Mouse (Mus musculus) gastrocnemius, adult 8-10 months (tissue): ENCODE measurements around the gene Smyd3. TPM values are rescaled to one million over a fixed set of nuclear protein-coding genes. Genes with fewer than 3 reads are reported as not detected.
"Not testable (repeated sequence)": the region's sequence is repeated elsewhere in the genome, so short reads cannot be mapped to it uniquely, and the experiment has no call there.

Source experiments
- DNase-seq, 2 experiments: peaks; one replicate each; pipeline ENCODE4 v3.0.0; 2022; ENCODE audit warnings: low spot score in 2 of 2
- total RNA-seq, 4 experiments: library from RNA; stranded (reverse); gene quantifications; 2 replicates each; pipeline ENCODE4 v1.2.4; 2022

The Smyd3 gene
- total RNA-seq, 4 experiments from 2014 or later, result 5.3 to 7.3 (median 6.5) TPM

- no peak for DNase-seq
Observed at GRCm38 (mm10) chr1:179176861-179177658, 340.8 kb downstream of the Smyd3 start.

GRCm38 (mm10) chr1:179174241-179174640, 343.6 kb downstream of the Smyd3 start:
- no peak for DNase-seq

- DNase-seq, result no peak
Observed at GRCm38 (mm10) chr1:179170555-179170954, 347.3 kb downstream of the Smyd3 start.

DNA sequence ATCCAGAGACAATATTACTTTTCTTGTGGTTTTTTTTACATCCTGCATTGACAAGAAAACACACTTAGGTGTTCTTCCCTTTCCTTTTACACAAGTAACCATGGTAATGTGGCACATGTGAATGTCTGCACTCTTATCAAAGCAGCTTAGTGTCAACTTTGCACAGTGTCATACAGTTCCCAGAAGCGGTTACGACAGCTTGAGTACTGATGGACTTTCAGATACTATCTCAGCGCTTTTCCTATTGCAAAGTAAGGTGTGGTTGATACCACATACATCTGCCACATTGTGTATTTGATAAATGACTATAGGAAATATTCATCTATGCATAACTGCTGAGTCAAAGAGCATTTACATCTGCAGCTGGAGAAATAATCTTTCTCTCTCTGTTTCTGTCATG, 348.1 kb downstream of the Smyd3 start:
- no peak for DNase-seq

DNA sequence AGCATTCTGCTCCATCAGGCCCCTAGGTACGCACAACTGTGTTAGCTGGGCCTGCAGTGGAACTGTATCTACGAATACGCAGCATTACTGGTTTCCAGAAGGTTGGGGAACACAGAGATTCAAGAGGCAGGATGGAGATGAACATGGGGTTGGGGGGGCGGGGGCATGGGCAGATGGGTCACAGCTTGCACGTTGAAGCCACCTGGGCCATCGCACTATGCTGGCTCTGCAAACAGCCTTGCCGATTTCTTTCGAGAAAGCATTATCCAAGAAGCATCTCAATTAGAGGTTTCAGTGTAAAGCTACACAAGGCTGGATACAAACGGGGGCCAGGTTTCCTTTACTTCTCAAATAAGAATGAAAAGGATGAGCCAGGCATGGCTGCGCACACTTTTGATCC, 348.7 kb downstream of the Smyd3 start:
- no peak for DNase-seq

DNA sequence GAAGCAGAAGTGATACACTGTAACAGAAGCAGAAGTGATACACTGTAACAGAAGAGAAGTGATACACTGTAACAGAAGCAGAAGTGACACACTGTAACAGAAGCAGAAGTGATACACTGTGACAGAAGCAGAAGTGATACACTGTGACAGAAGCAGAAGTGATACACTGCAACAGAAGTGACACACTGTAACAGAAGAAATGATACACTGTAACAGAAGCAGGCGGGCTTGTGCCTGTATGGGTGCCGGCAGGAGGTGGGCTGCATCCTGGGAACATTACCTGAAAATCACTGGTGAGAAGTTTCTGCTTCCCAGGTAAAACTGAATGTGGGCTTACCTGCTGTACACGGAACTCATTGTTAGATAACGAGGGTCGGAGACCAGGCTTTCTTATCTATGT, 353.6 kb downstream of the Smyd3 start:
- not testable (repeated sequence) for DNase-seq

DNA sequence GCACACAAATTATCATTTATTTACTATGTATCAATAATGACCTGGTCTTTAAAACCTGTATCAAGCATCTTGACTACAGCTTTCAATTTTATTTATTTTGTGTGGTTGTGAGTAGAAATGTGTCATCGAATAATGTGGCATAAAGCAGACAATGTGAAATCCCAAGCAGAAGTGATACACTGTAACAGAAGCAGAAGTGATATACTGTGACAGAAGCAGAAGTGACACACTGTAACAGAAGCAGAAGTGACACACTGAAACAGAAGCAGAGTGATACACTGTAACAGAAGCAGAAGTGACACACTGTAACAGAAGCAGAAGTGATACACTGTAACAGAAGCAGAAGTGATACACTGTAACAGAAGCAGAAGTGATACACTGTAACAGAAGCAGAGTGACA, 355.1 kb downstream of the Smyd3 start:
- not testable (repeated sequence) for DNase-seq

DNA sequence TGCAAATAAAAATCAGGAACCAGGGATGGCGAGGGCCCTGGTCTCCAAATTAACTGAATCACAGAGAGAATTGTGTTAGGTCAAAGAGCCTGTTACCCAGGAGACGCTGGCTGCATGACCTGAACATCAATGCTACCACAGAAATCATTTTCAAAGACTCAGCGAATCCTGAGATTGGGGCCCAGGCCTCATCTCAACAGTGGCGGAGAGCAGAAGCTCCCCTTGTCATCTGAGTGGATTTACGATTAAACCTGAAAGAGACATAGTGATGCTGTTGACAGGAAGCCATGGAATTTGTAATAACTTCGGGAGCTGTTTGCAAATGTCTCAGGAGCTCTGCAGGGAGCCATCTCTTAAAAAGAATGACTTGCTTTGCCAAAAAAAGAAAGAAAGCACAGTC, 355.9 kb downstream of the Smyd3 start:
- DNase-seq, result no peak

DNA sequence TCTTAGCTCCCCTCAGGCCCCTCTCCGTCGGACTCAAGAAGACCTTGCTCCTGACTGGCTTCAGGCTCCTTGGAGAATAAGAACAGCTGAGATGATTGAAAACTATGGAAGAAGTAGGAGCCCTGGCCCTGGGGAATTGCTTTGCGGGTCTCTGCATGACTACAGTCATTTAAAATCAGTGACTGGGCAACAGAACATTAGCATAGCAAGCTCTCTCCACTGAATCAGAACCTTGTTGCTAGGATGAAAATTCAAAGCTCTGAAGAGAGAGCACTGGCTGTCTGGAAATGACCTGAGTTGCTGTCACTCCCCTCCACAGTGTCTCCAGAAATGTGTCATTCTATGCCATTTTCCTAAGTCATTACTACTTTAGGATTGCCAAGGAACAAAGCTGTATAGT, 357.1 kb downstream of the Smyd3 start:
- DNase-seq, result no peak

- DNase-seq, result no peak
Observed at GRCm38 (mm10) chr1:179152376-179152775, 365.5 kb downstream of the Smyd3 start.

GRCm38 (mm10) chr1:179151275-179151674, 366.6 kb downstream of the Smyd3 start:
- no peak for DNase-seq

DNA sequence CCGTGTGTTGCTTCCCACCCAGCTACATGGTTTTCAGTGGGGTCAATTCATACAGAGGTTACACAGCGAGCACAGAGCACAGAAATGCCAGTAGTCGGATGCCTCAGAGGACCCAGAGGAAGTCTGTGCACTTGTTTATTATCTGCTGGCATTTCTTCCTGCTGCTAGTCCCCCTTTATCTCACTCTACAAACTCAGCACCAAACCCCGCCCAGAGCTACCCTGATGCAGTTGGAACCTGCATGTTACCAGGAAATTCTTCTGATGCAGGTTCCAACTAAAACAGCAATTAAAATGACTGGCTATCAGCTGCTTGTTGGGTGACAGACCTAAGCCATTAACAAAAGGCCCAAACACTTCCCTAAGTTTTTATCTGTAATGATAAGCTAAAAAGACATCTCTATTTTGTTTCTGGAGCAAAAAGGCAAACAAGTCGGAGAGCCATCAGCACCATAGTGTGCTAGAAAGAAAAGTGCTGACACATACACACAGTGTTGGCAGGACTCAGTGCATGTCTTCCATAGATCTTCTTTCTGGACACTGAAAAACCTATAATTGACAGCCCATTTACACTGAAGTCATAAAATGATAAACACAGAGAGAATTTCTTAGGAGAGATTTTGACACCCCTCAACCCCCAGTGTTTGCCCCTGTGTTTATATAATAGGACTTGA, 368.2 kb downstream of the Smyd3 start:
- DNase-seq, result no peak

DNA sequence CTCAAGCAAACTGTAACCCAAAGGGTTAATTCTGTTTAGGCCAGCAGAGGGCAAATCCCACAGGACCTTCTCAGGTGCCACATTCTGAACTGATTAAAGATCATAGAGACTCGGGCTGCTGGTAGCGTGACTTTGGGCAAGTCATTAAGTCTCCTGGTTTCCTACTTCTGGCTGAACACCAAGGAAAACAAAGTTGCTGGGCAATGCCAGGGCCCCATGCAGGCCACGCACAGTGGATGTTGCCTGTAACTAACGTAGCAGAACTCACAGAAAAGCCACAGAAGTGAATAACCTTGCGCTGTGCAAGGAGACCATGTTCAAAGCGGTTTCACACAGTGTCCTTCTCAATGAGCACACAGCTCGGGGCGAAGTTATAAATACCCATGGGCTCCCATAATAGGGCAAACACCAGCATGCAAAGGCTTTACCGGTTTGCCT, 371.1 kb downstream of the Smyd3 start:
- DNase-seq, result no peak

DNA sequence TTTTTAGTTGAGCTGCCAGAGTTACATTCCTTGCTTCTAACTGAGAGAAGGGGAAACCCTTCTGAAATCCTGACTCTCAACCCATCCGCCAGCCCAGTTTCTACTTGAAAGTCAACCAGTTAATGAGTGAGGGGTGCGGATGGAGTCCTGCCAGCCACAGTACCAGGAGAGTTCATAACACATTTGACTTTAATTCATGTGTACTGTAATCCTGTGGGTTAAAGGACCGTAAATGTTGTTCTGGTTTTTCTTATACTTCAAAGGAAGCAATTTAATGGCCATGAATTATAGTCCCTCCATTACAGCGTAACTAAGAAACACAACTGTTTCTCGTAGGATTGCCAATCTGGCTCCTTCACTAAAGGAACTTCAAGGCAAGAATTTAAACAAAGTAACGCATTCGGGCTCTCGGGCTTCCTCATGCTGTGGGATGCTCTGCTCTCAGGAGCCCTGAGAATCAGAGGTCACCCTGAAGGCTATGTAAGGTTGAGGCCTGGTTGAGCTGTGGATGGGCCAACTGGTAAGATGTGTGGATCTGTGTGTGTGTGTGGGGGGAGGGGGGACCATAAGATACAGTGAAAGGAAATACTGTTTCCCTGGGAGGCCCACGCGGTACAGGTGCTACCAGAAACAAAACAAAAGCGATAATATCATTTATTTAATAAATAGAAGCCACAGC, 374.5 kb downstream of the Smyd3 start:
- no peak for DNase-seq

DNA sequence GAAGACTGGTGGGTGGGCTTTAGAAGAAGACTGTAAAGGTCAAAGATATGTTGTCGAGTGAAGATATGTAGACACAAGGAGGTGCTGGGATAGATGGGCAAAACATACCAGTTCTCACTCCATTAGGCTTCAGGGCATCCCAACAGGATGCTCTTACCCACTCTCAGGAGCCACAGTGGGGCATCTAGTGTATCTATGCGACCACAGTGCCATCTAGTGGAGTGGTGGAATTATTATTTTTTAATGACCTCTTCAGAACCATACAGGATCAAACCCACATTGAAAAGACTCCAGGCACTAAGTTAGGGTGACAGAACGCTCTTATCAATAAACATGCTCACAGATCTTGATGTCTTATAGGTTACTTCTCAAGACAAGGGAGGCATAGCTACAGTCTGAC, 375.7 kb downstream of the Smyd3 start:
- no peak for DNase-seq

GRCm38 (mm10) chr1:179141071-179141650, 376.7 kb downstream of the Smyd3 start:
- DNase-seq, result no peak

DNA sequence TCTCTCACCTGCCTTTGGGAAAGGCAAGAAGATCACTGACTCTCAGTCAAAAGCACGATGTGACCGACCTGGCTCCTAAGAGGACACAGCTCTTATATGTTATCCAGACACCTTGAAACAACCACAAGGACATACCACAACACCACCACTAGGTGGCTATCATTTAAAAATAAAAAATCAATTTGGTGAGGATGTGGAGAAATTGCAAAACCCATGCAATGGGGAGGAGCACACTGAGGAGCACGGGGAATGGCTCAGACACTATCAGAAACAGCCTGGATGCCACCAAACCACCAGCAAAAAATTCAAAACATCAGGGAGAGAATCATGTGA, 380.7 kb downstream of the Smyd3 start:
- DNase-seq, result no peak

GRCm38 (mm10) chr1:179136461-179137144, 381.2 kb downstream of the Smyd3 start:
- DNase-seq, result peak in 1 of 2 experiments; percentile 13

- no peak for DNase-seq
Observed at GRCm38 (mm10) chr1:179129995-179130394, 387.8 kb downstream of the Smyd3 start.

GRCm38 (mm10) chr1:179126287-179126686, 391.6 kb downstream of the Smyd3 start:
- DNase-seq, result no peak

DNA sequence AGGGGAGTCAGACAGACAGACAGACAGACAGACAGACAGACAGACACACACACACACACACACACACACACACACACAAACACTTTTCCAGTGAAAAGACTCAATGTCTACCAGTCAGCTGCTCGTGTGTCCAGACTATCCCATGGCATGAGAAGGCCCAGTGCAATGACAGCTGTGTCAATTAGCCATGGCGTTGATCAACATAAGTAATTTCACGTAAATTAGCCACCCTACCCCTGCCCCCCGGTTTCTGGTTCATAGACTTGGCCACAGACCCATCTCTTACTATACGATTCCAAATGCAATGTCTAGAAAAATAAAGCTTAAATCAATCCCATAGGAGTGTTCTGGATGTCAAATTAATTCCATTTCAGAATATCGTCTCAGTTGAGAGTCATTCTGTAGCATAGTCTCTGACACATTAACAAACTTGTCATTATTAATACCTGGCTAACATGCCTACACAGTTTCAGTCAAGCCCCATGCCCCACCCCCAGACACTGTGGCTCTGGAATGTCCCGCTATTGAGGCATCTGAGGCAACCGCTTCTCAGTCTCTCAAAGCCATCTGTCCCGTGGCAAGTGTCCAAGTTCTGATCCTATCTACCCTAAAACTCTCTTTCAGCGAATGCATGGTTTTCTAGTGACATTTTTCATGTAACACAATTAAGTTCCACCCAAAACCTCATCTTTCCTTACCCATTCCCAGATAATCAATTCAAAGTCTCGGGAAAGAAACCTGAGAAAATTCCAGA, 395.2 kb downstream of the Smyd3 start:
- no peak for DNase-seq
